Mouse (Mus musculus): ENCODE results near the gene Arel1. TPM values are rescaled to one million over a fixed set of nuclear protein-coding genes. Genes with fewer than 3 reads are reported as not detected.

Arel1 gene
- polyA plus RNA-seq, 1 experiment from 2014 or later, result 13.5 TPM

DNA sequence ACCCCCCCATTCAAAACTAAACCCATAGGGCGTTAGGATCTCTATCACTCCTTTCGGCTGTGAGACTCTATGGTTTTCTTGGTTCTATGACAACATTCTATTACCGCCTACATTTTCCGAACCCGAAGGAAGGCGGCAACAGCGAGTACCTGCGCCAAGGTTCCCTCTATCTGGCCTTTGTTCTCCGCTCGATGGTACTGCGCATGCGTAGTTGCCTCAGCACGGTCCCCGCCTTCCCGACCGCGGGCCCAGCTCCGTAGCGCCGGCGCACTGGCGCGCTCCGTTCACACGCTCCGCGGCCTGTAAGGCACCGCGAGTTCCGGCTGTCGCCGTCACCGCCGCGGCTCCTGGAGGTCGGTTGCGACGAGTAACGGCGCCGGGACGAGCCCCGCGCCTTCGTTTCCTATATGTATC is 25.4 kb upstream of the Arel1 start, which contains the start of gene Ylpm1:
Ylpm1 (plus strand) TSS at position 239 of the 414 bp plus-strand sequence.
- no peaks in the 10 kb centered on the region for H3K36me3 ChIP-seq (ENCODE audit: control insufficient read depth, insufficient read depth, low read length)
- no peaks in the 10 kb centered on the region; the same call in 1 of the 2 replicates for H3K9me3 ChIP-seq (ENCODE audit: control insufficient read depth, low read length)
- H3K4me3 ChIP-seq (ENCODE audit: low read depth, low read length), result peak within 1 kb of the TSS; percentile 92
- peak within 1 kb of the TSS; percentile 96 for H3K9ac ChIP-seq (ENCODE audit: low read length)
- under 1% methylated on average over 45 of the region's 45 CpGs for WGBS
- ATAC-seq (replicated peaks; ENCODE audit: low FRiP score, low TSS enrichment, low read depth) (peak; percentile 97), DNase-seq (ENCODE audit: low spot score) (peak; percentile 93)
- H3K27ac ChIP-seq (ENCODE audit: low read depth), result peak within 1 kb of the TSS; percentile 73
- peak within 1 kb of the TSS; percentile 70 for H3K4me2 ChIP-seq (ENCODE audit: low read length)
- peaks cover 16% of the 10 kb centered on the region for H3K4me1 ChIP-seq (replicated peaks; ENCODE audit: control insufficient read depth, insufficient read depth, low read length)
- H3K27me3 ChIP-seq (replicated peaks; ENCODE audit: control insufficient read depth, insufficient read depth, low read length), result no peaks in the 10 kb centered on the region

DNA sequence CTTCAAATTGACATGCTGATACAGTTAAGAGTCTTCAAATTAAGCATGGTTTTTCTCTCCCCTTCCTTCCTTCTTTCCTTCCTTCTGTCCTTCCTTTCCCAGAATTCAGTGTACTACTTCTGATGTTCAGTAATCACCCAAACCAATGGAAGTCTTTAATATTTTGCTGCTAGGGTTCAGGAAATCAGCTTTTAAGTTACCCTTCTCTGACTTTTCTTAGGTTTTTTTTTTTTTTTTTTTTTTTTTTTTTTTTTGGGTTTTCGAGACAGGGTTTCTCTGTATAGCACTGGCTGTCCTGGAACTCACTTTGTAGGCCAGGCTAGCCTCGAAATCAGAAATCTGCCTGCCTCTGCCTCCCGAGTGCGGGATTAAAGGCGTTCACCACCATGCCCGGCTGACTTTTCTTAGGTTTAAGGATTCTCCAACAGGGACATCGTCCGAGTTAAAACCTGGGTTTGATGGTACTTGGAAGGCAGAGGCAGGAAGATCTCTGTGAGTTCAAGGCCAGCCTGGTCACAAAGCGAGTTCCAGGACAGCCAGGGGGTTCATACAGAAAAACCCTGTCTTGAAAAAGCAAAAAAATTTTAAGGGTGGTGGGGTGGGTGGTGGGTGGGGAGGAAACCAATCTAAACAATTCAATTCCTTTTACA is 24.5 kb upstream of the Arel1 start:
- WGBS, result 91% methylated on average over 8 of the region's 9 CpGs
- DNase-seq (ENCODE audit: low spot score) (peak; percentile 57), ATAC-seq (replicated peaks; ENCODE audit: low FRiP score, low TSS enrichment, low read depth) (no peak)
- no peak overlapping the region for H3K27ac ChIP-seq (ENCODE audit: low read depth)
- no peaks in the 10 kb centered on the region for H3K36me3 ChIP-seq (ENCODE audit: control insufficient read depth, insufficient read depth, low read length)
- peak overlapping the region; percentile 92 for H3K4me3 ChIP-seq (ENCODE audit: low read depth, low read length)
- peak overlapping the region; percentile 44 for H3K4me2 ChIP-seq (ENCODE audit: low read length)
- H3K9ac ChIP-seq (ENCODE audit: low read length), result 0 out of 2 replicates have a peak overlapping the region, but pooled peaks have one; percentile 3
- H3K9me3 ChIP-seq (ENCODE audit: control insufficient read depth, low read length), result no peaks in the 10 kb centered on the region; the same call in 1 of the 2 replicates
- H3K27me3 ChIP-seq (replicated peaks; ENCODE audit: control insufficient read depth, insufficient read depth, low read length), result no peaks in the 10 kb centered on the region
- peaks cover 16% of the 10 kb centered on the region for H3K4me1 ChIP-seq (replicated peaks; ENCODE audit: control insufficient read depth, insufficient read depth, low read length)

DNA sequence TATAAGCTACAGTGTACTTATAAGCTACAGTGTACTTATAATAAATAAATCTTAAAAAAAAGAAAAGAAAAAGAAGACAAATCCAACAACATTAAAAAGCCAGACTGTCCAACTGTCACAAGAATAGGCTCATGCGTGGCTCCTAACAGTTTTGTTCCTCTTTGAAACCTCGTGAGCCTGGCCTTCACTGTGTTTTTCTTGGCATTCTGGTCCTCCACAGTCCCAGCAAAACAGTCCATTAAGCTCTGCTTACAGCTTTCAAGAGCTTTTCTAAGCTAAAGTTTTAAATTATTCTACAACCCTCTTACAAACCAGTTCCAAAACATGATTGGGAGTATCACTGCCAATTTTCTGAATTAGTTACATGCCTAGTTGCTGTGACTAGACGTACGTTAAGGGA is 18.8 kb upstream of the Arel1 start:
- Histone ChIP-seq H3K9me3 (ENCODE audit: control insufficient read depth, low read length) (no peaks in the 10 kb centered on the region; the same call in 1 of the 2 replicates), H3K27ac (ENCODE audit: low read depth) (no peak overlapping the region), H3K36me3 (ENCODE audit: control insufficient read depth, insufficient read depth, low read length) (no peaks in the 10 kb centered on the region), H3K4me2 (ENCODE audit: low read length) (no peak overlapping the region), H3K27me3 (replicated peaks; ENCODE audit: control insufficient read depth, insufficient read depth, low read length) (no peaks in the 10 kb centered on the region), H3K9ac (ENCODE audit: low read length) (no peak overlapping the region), H3K4me1 (replicated peaks; ENCODE audit: control insufficient read depth, insufficient read depth, low read length) (no peaks in the 10 kb centered on the region), H3K4me3 (ENCODE audit: low read depth, low read length) (no peak overlapping the region)
- 71% methylated on average over 4 of the region's 4 CpGs for WGBS
- ATAC-seq (replicated peaks; ENCODE audit: low FRiP score, low TSS enrichment, low read depth) (no peak), DNase-seq (ENCODE audit: low spot score) (no peak)

DNA sequence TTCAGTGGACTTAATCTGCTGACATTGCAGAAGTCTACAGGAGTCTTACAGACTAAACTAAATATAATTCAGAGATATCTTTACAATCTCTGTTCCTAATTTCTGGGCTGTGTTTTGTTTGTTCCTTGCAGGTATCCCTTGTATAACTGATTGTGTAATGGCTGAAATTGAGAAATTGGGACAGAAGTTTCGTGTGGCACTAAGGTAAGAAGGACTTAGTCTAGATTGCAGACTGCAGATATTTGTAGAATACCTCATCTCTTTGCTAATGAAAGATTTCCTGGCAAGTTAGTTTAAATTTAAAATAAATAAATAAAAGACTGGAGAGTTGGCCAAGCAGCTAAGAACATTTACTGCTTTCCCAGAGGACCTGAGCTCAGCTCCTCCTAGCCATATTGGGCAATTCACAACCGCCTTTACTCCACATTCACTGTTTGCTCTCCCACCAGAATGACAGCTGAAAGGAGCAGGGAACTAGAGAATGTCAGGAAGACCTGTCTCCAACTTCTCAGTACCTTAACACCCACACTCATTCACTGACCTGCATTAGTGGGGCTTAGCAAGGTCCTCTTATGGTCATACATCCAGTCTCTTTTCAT is 8.7 kb upstream of the Arel1 start:
- ATAC-seq (replicated peaks; ENCODE audit: low FRiP score, low TSS enrichment, low read depth) (no peak), DNase-seq (ENCODE audit: low spot score) (no peak)
- H3K9ac ChIP-seq (ENCODE audit: low read length), result no peak overlapping the region
- no peak overlapping the region for H3K4me3 ChIP-seq (ENCODE audit: low read depth, low read length)
- H3K27me3 ChIP-seq (replicated peaks; ENCODE audit: control insufficient read depth, insufficient read depth, low read length), result no peaks in the 10 kb centered on the region
- H3K9me3 ChIP-seq (ENCODE audit: control insufficient read depth, low read length), result no peaks in the 10 kb centered on the region
- WGBS, result 91% methylated on average over 2 of the region's 2 CpGs
- H3K36me3 ChIP-seq (ENCODE audit: control insufficient read depth, insufficient read depth, low read length), result peaks cover 87% of the 10 kb centered on the region
- no peak overlapping the region for H3K4me2 ChIP-seq (ENCODE audit: low read length)
- no peaks in the 10 kb centered on the region for H3K4me1 ChIP-seq (replicated peaks; ENCODE audit: control insufficient read depth, insufficient read depth, low read length)
- H3K27ac ChIP-seq (ENCODE audit: low read depth), result no peak overlapping the region

DNA sequence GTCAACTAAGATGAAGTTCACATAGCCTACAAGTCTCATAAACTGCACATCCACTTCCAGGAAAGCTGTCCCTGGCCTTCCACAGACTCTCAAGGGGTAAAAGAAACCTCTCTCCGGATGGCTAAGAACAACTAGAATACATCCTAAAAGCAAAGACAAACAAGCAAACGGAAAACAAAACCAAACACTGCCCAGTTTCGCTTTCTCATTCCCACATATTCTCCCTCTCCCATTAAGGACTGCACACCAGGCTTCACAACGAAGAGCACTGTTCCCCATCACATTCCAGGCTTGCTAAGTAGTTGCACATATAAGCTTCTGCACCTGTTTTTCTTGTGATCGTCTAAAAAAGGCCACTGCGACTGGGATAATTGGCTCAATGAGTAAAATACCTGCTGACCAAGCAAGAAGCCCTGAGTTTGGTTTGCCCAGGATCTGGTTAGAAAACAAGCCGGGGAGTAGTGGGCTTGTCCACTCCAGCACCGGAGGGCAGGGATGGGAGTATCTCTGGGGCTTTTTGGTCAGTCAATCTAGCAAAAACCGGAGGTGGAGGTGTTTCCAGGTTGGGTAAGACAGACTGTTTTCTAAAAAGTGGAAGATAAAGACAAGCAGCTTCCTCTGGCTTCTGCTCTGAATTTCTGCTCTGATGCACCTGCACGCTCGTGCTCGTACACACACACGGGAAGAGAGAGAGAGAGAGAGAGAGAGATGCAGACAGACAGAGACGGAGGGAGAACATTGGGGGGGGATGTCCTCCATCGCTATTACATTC is 858 bp downstream of the Arel1 start:
- 25% methylated on average over 15 of the region's 15 CpGs for WGBS
- Histone ChIP-seq H3K4me1 (replicated peaks; ENCODE audit: control insufficient read depth, insufficient read depth, low read length) (peaks cover 9% of the 10 kb centered on the region), H3K27me3 (replicated peaks; ENCODE audit: control insufficient read depth, insufficient read depth, low read length) (no peaks in the 10 kb centered on the region), H3K27ac (ENCODE audit: low read depth) (no peak overlapping the region), H3K9ac (ENCODE audit: low read length) (peak overlapping the region; percentile 67), H3K36me3 (ENCODE audit: control insufficient read depth, insufficient read depth, low read length) (peaks cover 25% of the 10 kb centered on the region), H3K4me3 (ENCODE audit: low read depth, low read length) (peak overlapping the region; percentile 71), H3K4me2 (ENCODE audit: low read length) (peak overlapping the region; percentile 93), H3K9me3 (ENCODE audit: control insufficient read depth, low read length) (no peaks in the 10 kb centered on the region)
- DNase-seq (ENCODE audit: low spot score) (no peak), ATAC-seq (replicated peaks; ENCODE audit: low FRiP score, low TSS enrichment, low read depth) (no peak; the same call in 1 of the 2 replicates)

DNA sequence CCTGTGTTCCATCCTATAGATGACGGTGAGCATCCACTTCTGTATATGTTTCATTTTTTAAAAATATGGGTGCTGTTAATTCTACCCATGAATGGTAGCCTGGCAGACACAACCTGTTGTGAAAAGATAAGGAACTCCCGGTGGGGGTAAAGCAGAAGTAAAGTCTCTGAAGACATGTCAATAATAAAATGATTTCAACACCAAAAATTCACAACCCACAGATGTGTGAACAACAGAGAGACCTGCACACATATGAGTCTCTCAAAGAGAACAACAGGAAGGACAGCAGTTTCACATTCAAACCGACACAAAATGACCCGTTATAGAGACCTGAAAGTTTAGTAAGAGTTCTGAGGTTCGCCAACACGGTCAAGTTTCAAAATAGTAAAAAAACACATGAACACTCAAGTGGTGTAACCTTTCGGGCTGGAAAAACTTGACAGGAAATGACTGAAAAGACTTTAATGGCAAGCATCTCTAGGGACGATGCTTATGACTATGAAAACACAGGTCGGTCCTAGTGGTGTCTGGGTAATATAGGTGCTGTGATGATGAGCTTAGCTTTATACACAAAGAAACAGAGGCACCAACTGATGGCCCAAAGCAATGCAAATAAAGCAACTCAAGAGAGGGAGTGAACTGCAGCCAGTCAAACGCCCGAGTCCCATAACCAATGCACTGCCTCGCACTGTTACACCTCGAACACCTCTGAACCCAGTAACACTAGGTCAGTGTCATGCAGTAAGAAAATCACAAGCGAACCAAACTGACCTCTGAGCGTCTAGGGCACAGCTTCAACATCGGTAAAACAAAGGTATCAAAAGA is 1.7 kb downstream of the Arel1 start:
- H3K27me3 ChIP-seq (replicated peaks; ENCODE audit: control insufficient read depth, insufficient read depth, low read length), result no peaks in the 10 kb centered on the region
- H3K4me2 ChIP-seq (ENCODE audit: low read length), result peak overlapping the region; percentile 93
- H3K27ac ChIP-seq (ENCODE audit: low read depth), result no peak overlapping the region
- ATAC-seq (replicated peaks; ENCODE audit: low FRiP score, low TSS enrichment, low read depth), result no peak
- no peak for DNase-seq (ENCODE audit: low spot score)
- H3K36me3 ChIP-seq (ENCODE audit: control insufficient read depth, insufficient read depth, low read length), result peaks cover 19% of the 10 kb centered on the region
- H3K9me3 ChIP-seq (ENCODE audit: control insufficient read depth, low read length), result no peaks in the 10 kb centered on the region
- no peak overlapping the region for H3K9ac ChIP-seq (ENCODE audit: low read length)
- H3K4me1 ChIP-seq (replicated peaks; ENCODE audit: control insufficient read depth, insufficient read depth, low read length), result peaks cover 9% of the 10 kb centered on the region
- no peak overlapping the region for H3K4me3 ChIP-seq (ENCODE audit: low read depth, low read length)
- WGBS, result 83% methylated on average over 16 of the region's 16 CpGs

DNA sequence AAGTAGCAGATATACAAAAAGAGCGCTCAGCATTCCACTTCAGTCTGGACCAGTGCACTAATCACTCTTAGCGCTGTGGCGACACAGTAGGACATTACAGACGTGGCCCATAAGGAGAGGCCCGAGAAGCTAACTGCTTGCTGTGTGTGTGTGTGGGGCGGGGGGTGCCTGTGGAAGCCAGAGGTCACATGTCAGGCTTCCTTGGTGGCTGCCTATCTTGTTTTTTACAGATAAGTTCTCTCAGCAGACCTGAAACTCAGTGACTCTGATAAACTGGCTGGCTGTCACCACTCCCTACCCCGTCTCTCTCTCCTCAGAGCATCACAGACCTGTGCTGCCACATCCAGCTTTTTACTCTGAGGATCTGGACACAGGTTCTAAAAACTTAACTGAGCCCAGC is 8.1 kb downstream of the Arel1 start:
- Histone ChIP-seq H3K36me3 (ENCODE audit: control insufficient read depth, insufficient read depth, low read length) (peaks cover 9% of the 10 kb centered on the region; the same call in 1 of the 2 replicates), H3K4me2 (ENCODE audit: low read length) (no peak overlapping the region), H3K27ac (ENCODE audit: low read depth) (no peak overlapping the region), H3K27me3 (replicated peaks; ENCODE audit: control insufficient read depth, insufficient read depth, low read length) (no peaks in the 10 kb centered on the region), H3K4me3 (ENCODE audit: low read depth, low read length) (no peak overlapping the region), H3K9ac (ENCODE audit: low read length) (no peak overlapping the region), H3K4me1 (replicated peaks; ENCODE audit: control insufficient read depth, insufficient read depth, low read length) (no peaks in the 10 kb centered on the region), H3K9me3 (ENCODE audit: control insufficient read depth, low read length) (no peaks in the 10 kb centered on the region)
- WGBS, result 79% methylated on average over 7 of the region's 7 CpGs
- no peak for ATAC-seq (replicated peaks; ENCODE audit: low FRiP score, low TSS enrichment, low read depth)
- no peak for DNase-seq (ENCODE audit: low spot score)

DNA sequence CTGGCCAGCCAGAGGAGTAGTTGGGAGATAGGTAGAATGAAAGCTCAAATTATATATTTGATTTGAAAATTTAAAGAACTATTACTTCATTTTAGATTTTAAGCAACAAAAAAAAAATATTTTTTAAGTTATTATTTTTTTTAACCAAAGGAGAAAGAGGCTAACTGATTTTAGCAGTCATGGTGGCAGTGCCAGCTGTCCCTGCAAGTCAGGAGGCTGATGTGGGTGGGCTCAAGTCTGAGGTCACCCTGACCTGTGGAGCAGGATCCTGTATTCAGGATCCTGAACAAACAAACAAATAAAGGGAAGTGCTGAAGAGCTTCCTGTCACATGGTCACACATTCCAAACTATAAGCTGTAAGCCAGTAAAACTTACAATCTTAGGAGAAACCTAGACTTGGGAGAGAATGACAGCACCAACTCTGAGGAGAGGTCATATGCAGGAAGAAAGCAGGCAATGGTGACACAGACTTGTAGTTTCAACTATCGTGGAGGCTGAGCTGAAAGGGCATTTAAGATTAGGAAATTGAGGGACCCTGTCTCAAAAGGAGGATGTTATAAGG is 11.8 kb downstream of the Arel1 start:
- Histone ChIP-seq H3K4me3 (ENCODE audit: low read depth, low read length) (no peak overlapping the region), H3K27ac (ENCODE audit: low read depth) (no peak overlapping the region), H3K9me3 (ENCODE audit: control insufficient read depth, low read length) (no peaks in the 10 kb centered on the region), H3K36me3 (ENCODE audit: control insufficient read depth, insufficient read depth, low read length) (0 out of 2 replicates have a peak, but pooled peaks cover 4% of the 10 kb centered on the region), H3K4me1 (replicated peaks; ENCODE audit: control insufficient read depth, insufficient read depth, low read length) (no peaks in the 10 kb centered on the region), H3K27me3 (replicated peaks; ENCODE audit: control insufficient read depth, insufficient read depth, low read length) (no peaks in the 10 kb centered on the region), H3K4me2 (ENCODE audit: low read length) (no peak overlapping the region), H3K9ac (ENCODE audit: low read length) (no peak overlapping the region)
- DNase-seq (ENCODE audit: low spot score) (no peak), ATAC-seq (replicated peaks; ENCODE audit: low FRiP score, low TSS enrichment, low read depth) (no peak)
- 81% methylated on average over 1 of the region's 1 CpGs for WGBS
